Comparison of ENCODE assay signal across 25 mouse cellular contexts in genomic region chr8:85877976-85878375, GRCm38 (mm10). TPM values are rescaled to one million over a fixed set of nuclear protein-coding genes. Genes with fewer than 3 reads are reported as not detected.
DNase-seq lines count a peak whose midpoint lies in the region; ATAC-seq lines count a peak whose summit lies in the region.
"Had no signal": no experiment of that assay in that cellular context is flagged by ENCODE, and none has a peak within 500 bp of the region (broad histone marks: within the 10 kb centered on the region; RNA-seq: fewer than 3 reads in every experiment).

No protein-coding gene starts in this region.

- ATAC-seq in kidney, embryonic 16.5 days (ENCODE audit: low FRiP score, low TSS enrichment), result no peak
- ATAC-seq: forebrain, embryonic 14.5 days; forebrain, postnatal 0 days; Patski had no signal

- peak; percentile 9 for DNase-seq in kidney, adult 18-20 months
- no peak for DNase-seq in kidney, postnatal 4 days
- DNase-seq in kidney, adult 9 months, result peak; percentile 66
- peak; percentile 27 for DNase-seq in kidney, postnatal 14 days
- DNase-seq in kidney, postnatal 36 days, result peak; percentile 47 to 61
- no peak for DNase-seq in cerebellum, postnatal 36 days
- DNase-seq: adrenal gland, postnatal 14 days; B cell, adult 2 months; cerebellum, adult 11-12 months; cerebellum, adult 8-10 months; cerebellum, postnatal 10 days; forebrain, postnatal 0 days; gastrocnemius, adult 2 months; gastrocnemius, postnatal 14 days; heart, adult 11 months had no signal

- no peak overlapping the region for H3K4me3 ChIP-seq in kidney, embryonic 16.5 days (ENCODE audit: low read length)
- H3K4me3 ChIP-seq: embryonic facial prominence, embryonic 12.5 days; embryonic facial prominence, embryonic 15.5 days; gastrocnemius, adult 2 months; hindbrain, embryonic 12.5 days; hindbrain, embryonic 15.5 days had no signal

- no peaks in the 10 kb centered on the region; the same call in 1 of the 2 replicates for H3K9me3 ChIP-seq in kidney, embryonic 16.5 days (ENCODE audit: low read length)
- H3K9me3 ChIP-seq: embryonic facial prominence, embryonic 12.5 days; embryonic facial prominence, embryonic 15.5 days; G1E; hindbrain, embryonic 12.5 days; hindbrain, embryonic 15.5 days had no signal

- H3K27ac ChIP-seq in kidney, embryonic 16.5 days (ENCODE audit: low read length), result no peak overlapping the region
- H3K27ac ChIP-seq: embryonic facial prominence, embryonic 12.5 days; embryonic facial prominence, embryonic 15.5 days; gastrocnemius, adult 2 months; hindbrain, embryonic 12.5 days; hindbrain, embryonic 15.5 days had no signal

- no peaks in the 10 kb centered on the region for H3K27me3 ChIP-seq in kidney, embryonic 16.5 days (ENCODE audit: insufficient read depth, low read length)
- H3K27me3 ChIP-seq: CH12.LX; embryonic facial prominence, embryonic 12.5 days; embryonic facial prominence, embryonic 15.5 days; hindbrain, embryonic 12.5 days; hindbrain, embryonic 15.5 days; Patski had no signal

- no peaks in the 10 kb centered on the region for H3K4me1 ChIP-seq in kidney, embryonic 16.5 days (ENCODE audit: insufficient read depth, low read length)
- H3K4me1 ChIP-seq: embryonic facial prominence, embryonic 12.5 days; embryonic facial prominence, embryonic 15.5 days; hindbrain, embryonic 12.5 days; hindbrain, embryonic 15.5 days had no signal

- no peak overlapping the region for H3K4me2 ChIP-seq in kidney, embryonic 16.5 days (replicated peaks; ENCODE audit: low read depth, low read length)
- H3K4me2 ChIP-seq: embryonic facial prominence, embryonic 12.5 days; embryonic facial prominence, embryonic 15.5 days; heart, embryonic 11.5 days; hindbrain, embryonic 12.5 days; hindbrain, embryonic 15.5 days had no signal

- peaks cover 23% of the 10 kb centered on the region; the same call in 1 of the 2 replicates for H3K36me3 ChIP-seq in kidney, embryonic 16.5 days (ENCODE audit: insufficient read depth, low read length)
- H3K36me3 ChIP-seq: hindbrain, embryonic 12.5 days had no signal

- H3K9ac ChIP-seq in kidney, embryonic 16.5 days (replicated peaks; ENCODE audit: low read length), result no peak overlapping the region
- H3K9ac ChIP-seq: embryonic facial prominence, embryonic 12.5 days; embryonic facial prominence, embryonic 15.5 days; forebrain, postnatal 0 days; hindbrain, embryonic 12.5 days; hindbrain, embryonic 15.5 days had no signal

- WGBS in kidney, embryonic 16.5 days, result 92% methylated on average over 8 of the region's 8 CpGs

RNA-seq across cellular contexts. Expression of gene Phkb, which starts 37.2 kb away (rescaled TPM):
- 55.5 and 58.5 TPM in 2 replicates for polyA plus RNA-seq in kidney, embryonic 16.5 days (2015; fragmentation: Nextera tagmentation; extraction: Ambion mirVana)

RNA-seq across cellular contexts. Expression of gene Itfg1, which starts 37.3 kb away (rescaled TPM):
- 83.0 and 83.8 TPM in 2 replicates for polyA plus RNA-seq in kidney, embryonic 16.5 days (2015; fragmentation: Nextera tagmentation; extraction: Ambion mirVana)

Comparison
In these comparisons a context has a peak if more than half of its experiments do, and no peak if none do; other contexts are left out.
1. DNase-seq: peak in kidney, adult 18-20 months (single experiment), kidney, adult 9 months (single experiment), kidney, postnatal 14 days (single experiment) and kidney, postnatal 36 days (2 of 2); none in kidney, postnatal 4 days (0 of 2) and cerebellum, postnatal 36 days (0 of 2).